Mouse (Mus musculus) activated CD4-positive, CD25-positive, alpha-beta regulatory T cell, adult 9 weeks (primary cell): Measurements from ENCODE around the gene Ppp4r3b. TPM values are rescaled to one million over a fixed set of nuclear protein-coding genes. Genes with fewer than 3 reads are reported as not detected.

Experiments
- polyA plus RNA-seq: library from polyadenylated mRNA; unstranded; fragments of 100-300 nt; shearing (Covaris generic); gene quantifications from one replicate; pipeline ENCODE4 v1.2.1, GENCODE M21; 2017

Ppp4r3b gene
- polyA plus RNA-seq: 200 TPM

GRCm38 (mm10) chr11:29172563-29173124 lies at the start of gene Ppp4r3b:
TSS of gene Ppp4r3b (plus strand) at chr11:29172890.

GRCm38 (mm10) chr11:29130385-29131355 lies 42.0 kb upstream of the Ppp4r3b start, which contains the start of gene Pnpt1:
TSS of gene Pnpt1 (plus strand) at chr11:29130744.

GRCm38 (mm10) chr11:29246883-29247650 lies 74.4 kb downstream of the Ppp4r3b start, which contains the start of gene Cfap36:
TSS of gene Cfap36 (minus strand) at chr11:29247409.

Other genes starting within 250 kb of the Ppp4r3b start
- gene Pnpt1, start 42.1 kb upstream of the Ppp4r3b start, polyA plus RNA-seq: 48.7 TPM
- gene Cfap36, start 74.5 kb downstream of the Ppp4r3b start, polyA plus RNA-seq: 44.1 TPM
- 0.48 TPM for gene Ccdc88a, start 200.8 kb downstream of the Ppp4r3b start, polyA plus RNA-seq